Mouse (Mus musculus) kidney, adult 8-10 months (tissue): ENCODE data around the gene Gpr153.

Experiments used
- DNase-seq, 2 experiments: peaks; one replicate each; pipeline ENCODE4 v3.0.0; 2022

The Gpr153 gene

GRCm38 (mm10) chr4:152290385-152290784, 16.4 kb downstream of the Gpr153 start:
- DNase-seq: no peak

- no peak for DNase-seq
Observed at GRCm38 (mm10) chr4:152290991-152291390, 17.0 kb downstream of the Gpr153 start.

GRCm38 (mm10) chr4:152291562-152291961, 17.5 kb downstream of the Gpr153 start, which contains the start of gene Hes3:
Hes3 (minus strand) TSS chr4:152291662.
- no peak for DNase-seq

- no peak for DNase-seq
Observed at GRCm38 (mm10) chr4:152292102-152292765, 18.2 kb downstream of the Gpr153 start.

- no peak for DNase-seq
Observed at GRCm38 (mm10) chr4:152294188-152294929, 20.3 kb downstream of the Gpr153 start.

GRCm38 (mm10) chr4:152295916-152296315, 21.9 kb downstream of the Gpr153 start:
- DNase-seq: no peak

- DNase-seq: no peak
Observed at GRCm38 (mm10) chr4:152296371-152296770, 22.3 kb downstream of the Gpr153 start.

- DNase-seq: peak; percentile 98
Observed at GRCm38 (mm10) chr4:152296874-152297861, 23.1 kb downstream of the Gpr153 start, which contains the start of gene Icmt. Icmt (plus strand) TSS chr4:152297227.

- no peak for DNase-seq
Observed at GRCm38 (mm10) chr4:152298836-152299235, 24.8 kb downstream of the Gpr153 start.

GRCm38 (mm10) chr4:152300375-152300774, 26.3 kb downstream of the Gpr153 start:
- DNase-seq: no peak

GRCm38 (mm10) chr4:152302012-152302411, 28.0 kb downstream of the Gpr153 start:
- DNase-seq: peak; percentile 61 to 64

GRCm38 (mm10) chr4:152303172-152303571, 29.1 kb downstream of the Gpr153 start:
- DNase-seq: peak; percentile 61 to 75

GRCm38 (mm10) chr4:152304685-152305084, 30.7 kb downstream of the Gpr153 start:
- DNase-seq: no peak

GRCm38 (mm10) chr4:152305991-152306390, 32.0 kb downstream of the Gpr153 start:
- no peak for DNase-seq

- DNase-seq: no peak
Observed at GRCm38 (mm10) chr4:152307542-152307941, 33.5 kb downstream of the Gpr153 start.

- no peak for DNase-seq
Observed at GRCm38 (mm10) chr4:152312186-152312585, 38.2 kb downstream of the Gpr153 start.

- DNase-seq: no peak
Observed at GRCm38 (mm10) chr4:152313211-152313632, 39.2 kb downstream of the Gpr153 start.

GRCm38 (mm10) chr4:152313934-152314333, 39.9 kb downstream of the Gpr153 start:
- no peak for DNase-seq

GRCm38 (mm10) chr4:152315498-152316213, 41.6 kb downstream of the Gpr153 start:
- DNase-seq: no peak

- no peak for DNase-seq
Observed at GRCm38 (mm10) chr4:152317631-152318033, 43.6 kb downstream of the Gpr153 start.

- DNase-seq: peak; percentile 42 to 69
Observed at GRCm38 (mm10) chr4:152318517-152319234, 44.6 kb downstream of the Gpr153 start, which contains the start of gene Rnf207. Rnf207 (minus strand) TSS chr4:152318993.
